Mouse (Mus musculus) G1E (cell line): Measurements from ENCODE around the gene Cct8l1. TPM values are rescaled to one million over a fixed set of nuclear protein-coding genes. Genes with fewer than 3 reads are reported as not detected.
A peak's percentile ranks its signal among the peaks of the same experiment; 100 is the strongest.

Experiments
- ATAC-seq: 2 replicates; pipeline ENCODE4 v1.8.0; 2016; ENCODE audit warnings: mild to moderate bottlenecking; ENCODE audit not compliant: insufficient number of reproducible peaks, poor library complexity, low FRiP score, severe bottlenecking; ENCODE audit errors: extremely low read depth
- DNase-seq: peaks from one replicate; pipeline ENCODE4 v3.0.0; 2012; ENCODE audit warnings: low spot score
- H3K27me3 ChIP-seq: 2 replicates; pipeline ENCODE4 v1.6.1; 2012; ENCODE audit warnings: mild to moderate bottlenecking, low read length, inconsistent platforms; ENCODE audit not compliant: insufficient read depth
- H3K36me3 ChIP-seq: replicated peaks from 2 replicates; pipeline ENCODE3; 2012; ENCODE audit warnings: mild to moderate bottlenecking, inconsistent platforms
- H3K4me1 ChIP-seq: 2 replicates; pipeline ENCODE4 v1.6.1; 2012; ENCODE audit warnings: low read depth, low read length, inconsistent platforms, mixed read lengths; ENCODE audit not compliant: insufficient read depth
- H3K4me3 ChIP-seq: 2 replicates; pipeline ENCODE4 v1.5.1; 2012; ENCODE audit warnings: low read depth, mild to moderate bottlenecking, inconsistent platforms, low read length, moderate library complexity, mixed read lengths
- H3K9me3 ChIP-seq: replicated peaks from 2 replicates; pipeline ENCODE4 v1.6.1; 2012; ENCODE audit warnings: inconsistent platforms
- CTCF ChIP-seq: IDR thresholded peaks from 2 replicates; pipeline ENCODE4 v1.5.1; 2012; ENCODE audit warnings: low read depth, low read length, inconsistent platforms, mixed read lengths
- GATA1 ChIP-seq: IDR thresholded peaks from 2 replicates; pipeline ENCODE4 v1.6.1; 2012; ENCODE audit warnings: borderline replicate concordance, low read length, inconsistent platforms, mixed read lengths
- GATA2 ChIP-seq: IDR thresholded peaks from 2 replicates; pipeline ENCODE4 v1.6.1; 2012; ENCODE audit warnings: low read depth, low read length, inconsistent platforms, borderline replicate concordance
- POLR2AphosphoS5 ChIP-seq: IDR thresholded peaks from 2 replicates; pipeline ENCODE4 v1.6.1; 2012; ENCODE audit warnings: low read depth, low read length, inconsistent platforms; ENCODE audit not compliant: insufficient replicate concordance
- TAL1 ChIP-seq: conservative IDR thresholded peaks from 2 replicates; pipeline ENCODE4 v1.6.1; 2012; ENCODE audit warnings: low read depth, low read length, inconsistent platforms, mixed read lengths
- polyA plus RNA-seq: library from polyadenylated mRNA; stranded (reverse); fragments of >175 nt; gene quantifications from 2 replicates; pipeline ENCODE4 v1.2.3, GENCODE M21; 2012
- total RNA-seq, 2 experiments: library from RNA; stranded (forward) in 1 of 2; stranded (reverse) in 1 of 2; fragments of 200-1000 nt in 1 of 2; fragments of >200 nt in 1 of 2; fragmentation: Nextera tagmentation in 1 of 2; gene quantifications; 2 replicates each; pipeline ENCODE4 v1.2.3; 2014 to 2017

Gene Cct8l1
- total and polyA plus RNA-seq, 3 experiments: 0.05 TPM; not detected in 2

GRCm38 (mm10) chr5:25536451-25536850 lies 20.6 kb downstream of the Cct8l1 start:
- TF ChIP-seq GATA1: no peak
- no peak for TF ChIP-seq POLR2AphosphoS5
- TF ChIP-seq GATA2: no peak
- no peak for TF ChIP-seq CTCF
- ATAC-seq (no peak), DNase-seq (no peak)
- Histone ChIP-seq H3K4me3 (no peak overlapping the region), H3K9me3 (peaks cover 3% of the 10 kb centered on the region), H3K36me3 (no peaks in the 10 kb centered on the region), H3K27me3 (no peaks in the 10 kb centered on the region), H3K4me1 (peaks cover 42% of the 10 kb centered on the region)

GRCm38 (mm10) chr5:25536921-25537409 lies 21.1 kb downstream of the Cct8l1 start:
- TF ChIP-seq GATA2 (no peak), CTCF (no peak), GATA1 (no peak), POLR2AphosphoS5 (no peak), TAL1 (no peak)
- DNase-seq: no peak

GRCm38 (mm10) chr5:25540412-25540811 lies 24.5 kb downstream of the Cct8l1 start:
- Histone ChIP-seq H3K36me3 (no peaks in the 10 kb centered on the region), H3K27me3 (no peaks in the 10 kb centered on the region), H3K4me3 (no peak overlapping the region), H3K4me1 (peaks cover 16% of the 10 kb centered on the region), H3K9me3 (peaks cover 3% of the 10 kb centered on the region)
- TF ChIP-seq GATA2 (no peak), GATA1 (no peak), POLR2AphosphoS5 (no peak), CTCF (no peak), TAL1 (no peak)
- DNase-seq (no peak), ATAC-seq (no peak)

More at GRCm38 (mm10) chr5:25536921-25537409, 21.1 kb downstream of the Cct8l1 start:
- no peaks in the 10 kb centered on the region for H3K36me3 ChIP-seq
- H3K9me3 ChIP-seq: peaks cover 3% of the 10 kb centered on the region
- H3K4me3 ChIP-seq: peak overlapping the region; percentile 25; the same call in 1 of the 2 replicates
- peaks cover 37% of the 10 kb centered on the region for H3K4me1 ChIP-seq
- 0 out of 2 replicates have a peak, but pooled peaks have one; percentile 4 for ATAC-seq
- H3K27me3 ChIP-seq: no peaks in the 10 kb centered on the region

- Histone ChIP-seq H3K4me1 (peaks cover 13% of the 10 kb centered on the region), H3K4me3 (no peak overlapping the region), H3K27me3 (no peaks in the 10 kb centered on the region), H3K9me3 (peaks cover 3% of the 10 kb centered on the region), H3K36me3 (no peaks in the 10 kb centered on the region)
- TF ChIP-seq POLR2AphosphoS5 (no peak), CTCF (no peak), GATA1 (no peak), GATA2 (no peak), TAL1 (no peak)
- ATAC-seq (no peak), DNase-seq (no peak)
These were observed 25.1 kb downstream of the Cct8l1 start for GRCm38 (mm10) chr5:25540921-25541320.

GRCm38 (mm10) chr5:25541661-25542060 lies 25.8 kb downstream of the Cct8l1 start:
- H3K27me3 ChIP-seq: no peaks in the 10 kb centered on the region
- DNase-seq (no peak), ATAC-seq (no peak)
- H3K9me3 ChIP-seq: peaks cover 3% of the 10 kb centered on the region
- peaks cover 6% of the 10 kb centered on the region for H3K4me1 ChIP-seq
- no peak overlapping the region for H3K4me3 ChIP-seq
- no peaks in the 10 kb centered on the region for H3K36me3 ChIP-seq
- no peak for TF ChIP-seq GATA1
- no peak for TF ChIP-seq TAL1
- no peak for TF ChIP-seq POLR2AphosphoS5
- no peak for TF ChIP-seq CTCF

GRCm38 (mm10) chr5:25544061-25544460 lies 28.2 kb downstream of the Cct8l1 start:
- Histone ChIP-seq H3K4me1 (no peaks in the 10 kb centered on the region), H3K27me3 (no peaks in the 10 kb centered on the region), H3K4me3 (no peak overlapping the region), H3K9me3 (no peaks in the 10 kb centered on the region), H3K36me3 (no peaks in the 10 kb centered on the region)
- ATAC-seq (no peak), DNase-seq (no peak)
- TF ChIP-seq CTCF (no peak), TAL1 (no peak), GATA1 (no peak), GATA2 (no peak), POLR2AphosphoS5 (no peak)

GRCm38 (mm10) chr5:25544566-25544965 lies 28.7 kb downstream of the Cct8l1 start:
- no peaks in the 10 kb centered on the region for H3K36me3 ChIP-seq
- no peak for ATAC-seq

More at GRCm38 (mm10) chr5:25544566-25544965, 28.7 kb downstream of the Cct8l1 start:
- Histone ChIP-seq H3K4me1 (no peaks in the 10 kb centered on the region), H3K27me3 (no peaks in the 10 kb centered on the region), H3K9me3 (no peaks in the 10 kb centered on the region), H3K4me3 (no peak overlapping the region)
- TF ChIP-seq TAL1: no peak
- no peak for TF ChIP-seq GATA1
- no peak for DNase-seq
